Mouse (Mus musculus) ES-E14 (cell line): Measurements from ENCODE around the gene Avpi1.

ENCODE experiments used
- CHD2 ChIP-seq: IDR thresholded peaks from 2 replicates; pipeline ENCODE4 v1.6.1; 2014; ENCODE audit warnings: mild to moderate bottlenecking, low read depth, low read length, inconsistent platforms
- HCFC1 ChIP-seq: IDR thresholded peaks from 2 replicates; pipeline ENCODE4 v1.6.1; 2012; ENCODE audit warnings: low read length, inconsistent platforms, borderline replicate concordance; ENCODE audit not compliant: insufficient read depth
- MAFK ChIP-seq: IDR thresholded peaks from 2 replicates; pipeline ENCODE4 v1.6.1; 2014; ENCODE audit warnings: mild to moderate bottlenecking, low read depth, low read length, inconsistent platforms; ENCODE audit not compliant: insufficient read depth
- ZC3H11A ChIP-seq: IDR thresholded peaks from 2 replicates; pipeline ENCODE4 v1.6.1; 2012; ENCODE audit warnings: low read depth, mild to moderate bottlenecking, inconsistent platforms, low read length, borderline replicate concordance

- TF ChIP-seq ZC3H11A: no peak
- no peak for TF ChIP-seq MAFK
- no peak for TF ChIP-seq HCFC1
- TF ChIP-seq CHD2: no peak
Observed at GRCm38 (mm10) chr19:42163764-42164163, 34.9 kb upstream of the Avpi1 start, which contains the start of gene Zfyve27.
